In genomic region chr3:146150058-146150400, GRCm38 (mm10) we compare ENCODE assay signal across 8 mouse cellular contexts. TPM values are rescaled to one million over a fixed set of nuclear protein-coding genes. Genes with fewer than 3 reads are reported as not detected.
DNase-seq lines count a peak whose midpoint lies in the region; ATAC-seq lines count a peak whose summit lies in the region.

No protein-coding gene starts in this region.

- no peaks in the 10 kb centered on the region for H3K9me3 ChIP-seq in liver, embryonic 16.5 days (replicated peaks; ENCODE audit: control insufficient read depth, low read length)

- H3K4me3 ChIP-seq in liver, embryonic 16.5 days (ENCODE audit: low read depth, low read length): peak overlapping the region; percentile 57

- no peaks in the 10 kb centered on the region; the same call in 1 of the 2 replicates for H3K4me1 ChIP-seq in liver, embryonic 16.5 days (ENCODE audit: control insufficient read depth, low read depth, low read length)

- H3K36me3 ChIP-seq in liver, embryonic 16.5 days (ENCODE audit: control insufficient read depth, insufficient read depth): no peaks in the 10 kb centered on the region

- H3K27me3 ChIP-seq in liver, embryonic 16.5 days (ENCODE audit: control insufficient read depth, insufficient read depth, low read depth, low read length): no peaks in the 10 kb centered on the region; the same call in 1 of the 2 replicates

- peak overlapping the region; percentile 66 for H3K4me2 ChIP-seq in liver, embryonic 16.5 days (ENCODE audit: low read depth, low read length)

- H3K27ac ChIP-seq in liver, embryonic 16.5 days (ENCODE audit: low read length): peak overlapping the region; percentile 41; the same call in 1 of the 2 replicates

- under 1% methylated on average over 26 of the region's 26 CpGs for WGBS in liver, embryonic 16.5 days (ENCODE audit: insufficient replicate concordance)

- peak overlapping the region; percentile 48 for H3K9ac ChIP-seq in liver, embryonic 16.5 days (ENCODE audit: low read depth, low read length)

- ATAC-seq in liver, embryonic 16.5 days (ENCODE audit: low read depth): peak; percentile 70
- ATAC-seq in erythroid progenitor cell, adult 5-6 weeks (replicated peaks; ENCODE audit: low FRiP score, poor library complexity, severe bottlenecking): no peak

- peak; percentile 75 for DNase-seq in CD4-positive helper T cell, adult 2 months (ENCODE audit: low read depth, low spot score)
- DNase-seq in adrenal gland, postnatal 10 days: peak; percentile 65
- peak; percentile 33 for DNase-seq in gastrocnemius, postnatal 25 days
- DNase-seq in induced T-regulatory cell, adult 2 months (ENCODE audit: low read depth): peak; percentile 80
- peak; percentile 51 to 61 for DNase-seq in natural killer cell, adult 2 months (ENCODE audit: low spot score in 2 of 2)
- peak; percentile 63 for DNase-seq in thymus, postnatal 25 days

RNA-seq across cellular contexts. Expression of gene Mcoln2, which starts 0.4 kb away (rescaled TPM):
- total RNA-seq in adrenal gland, postnatal 10 days (2021): 1 to 10 TPM; 1.7 to 1.9 TPM
- under 1 TPM; 0.33 to 0.35 TPM for total RNA-seq in gastrocnemius, postnatal 25 days (2021)
- polyA plus RNA-seq in liver, embryonic 16.5 days (2015; fragmentation: Nextera tagmentation; extraction: Ambion mirVana): 9.5 TPM in 2 replicates
- 1.4 TPM in 1 of 2 replicates, not detected in the other for total RNA-seq in erythroid progenitor cell, adult 5-6 weeks (2015; ENCODE audit: low replicate concordance)
- 1.9 and 6.5 TPM in 2 replicates for total RNA-seq in erythroid progenitor cell, adult 5-6 weeks (2017; ENCODE audit: low replicate concordance)

RNA-seq across cellular contexts. Expression of gene Mcoln3, which starts 32.8 kb away (rescaled TPM):
- under 1 TPM; 0.55 to 0.90 TPM for total RNA-seq in adrenal gland, postnatal 10 days (2021)
- total RNA-seq in gastrocnemius, postnatal 25 days (2021): not detected
- 0.25 and 0.70 TPM in 2 replicates for polyA plus RNA-seq in liver, embryonic 16.5 days (2015; fragmentation: Nextera tagmentation; extraction: Ambion mirVana)
- not detected in 2 replicates for total RNA-seq in erythroid progenitor cell, adult 5-6 weeks (2015; ENCODE audit: low replicate concordance)
- total RNA-seq in erythroid progenitor cell, adult 5-6 weeks (2017; ENCODE audit: low replicate concordance): not detected in 2 replicates

RNA-seq across cellular contexts. Expression of gene Wdr63, which starts 42.1 kb away (rescaled TPM):
- under 1 TPM; 0.15 to 0.39 TPM for total RNA-seq in adrenal gland, postnatal 10 days (2021)
- total RNA-seq in gastrocnemius, postnatal 25 days (2021): not detected
- 0.30 TPM in 1 of 2 replicates, not detected in the other for polyA plus RNA-seq in liver, embryonic 16.5 days (2015; fragmentation: Nextera tagmentation; extraction: Ambion mirVana)
- not detected in 2 replicates for total RNA-seq in erythroid progenitor cell, adult 5-6 weeks (2015; ENCODE audit: low replicate concordance)
- not detected in 2 replicates for total RNA-seq in erythroid progenitor cell, adult 5-6 weeks (2017; ENCODE audit: low replicate concordance)
